Comparison of ENCODE assay signal across 20 mouse cellular contexts in the genomic region with DNA sequence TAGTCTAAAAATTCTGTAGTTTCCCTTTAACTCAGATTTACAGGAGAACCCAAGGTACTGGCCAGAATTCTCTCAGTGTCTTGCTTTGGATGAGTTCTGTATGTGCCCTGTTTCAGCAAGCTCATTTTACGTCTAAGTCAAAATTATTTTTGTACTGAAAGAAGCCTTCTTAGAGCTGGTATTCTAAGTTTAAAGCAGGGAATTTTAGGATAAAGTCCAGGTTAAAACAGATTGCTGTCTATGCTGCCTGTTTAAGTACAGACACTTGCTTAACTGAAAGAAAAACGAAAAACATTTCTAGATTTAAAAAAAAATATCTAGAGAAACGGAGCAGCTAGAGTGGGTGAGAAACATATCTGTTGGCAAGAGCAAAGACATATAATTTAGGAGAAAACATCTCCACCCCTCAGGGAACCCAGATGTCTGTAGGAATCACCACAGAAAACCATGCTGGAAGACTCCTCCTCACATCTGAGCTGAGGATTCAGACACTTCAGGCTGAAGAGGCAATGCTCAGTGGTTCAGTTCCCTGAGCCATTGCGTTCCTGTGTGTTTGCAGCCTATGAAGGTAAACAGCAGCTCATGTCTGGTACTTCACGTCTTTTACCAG.
DNase-seq lines count a peak whose midpoint lies in the region; TF ChIP-seq lines count a peak whose summit lies in the region.
"Had no signal": no experiment of that assay in that cellular context is flagged by ENCODE, and none has a peak within 500 bp of the region (broad histone marks: within the 10 kb centered on the region; RNA-seq: fewer than 3 reads in every experiment).

No protein-coding gene starts in this region.

- 79% methylated on average over 5 of the region's 5 CpGs for WGBS in limb, embryonic 10.5 days

- H3K27me3 ChIP-seq in limb, embryonic 10.5 days (ENCODE audit: low read depth, poor library complexity, severe bottlenecking): no peaks in the 10 kb centered on the region
- H3K27me3 ChIP-seq: embryonic facial prominence, embryonic 13.5 days; hindbrain, embryonic 15.5 days; intestine, embryonic 15.5 days; liver, embryonic 12.5 days had no signal

- intact Hi-C loops in left cerebral cortex, postnatal 14 days (cut with DNase I): no loop called here

- H3K27ac ChIP-seq in layer of hippocampus, adult 2 months: no peak overlapping the region
- no peak overlapping the region for H3K27ac ChIP-seq in limb, embryonic 10.5 days
- H3K27ac ChIP-seq: embryonic facial prominence, embryonic 13.5 days; hindbrain, embryonic 15.5 days; intestine, embryonic 15.5 days; liver, embryonic 12.5 days; macrophage had no signal

- peak; percentile 18 to 42 for DNase-seq in layer of hippocampus, adult 2 months (ENCODE audit: low spot score in 2 of 2)
- DNase-seq in layer of hippocampus, adult 11-12 months (ENCODE audit: low spot score): no peak
- peak; percentile 65 to 66 for DNase-seq in frontal cortex, adult 2 months (ENCODE audit: extremely low spot score in 1 of 2, low spot score in 1 of 2)
- peak; percentile 31 to 47 for DNase-seq in left cerebral cortex, postnatal 14 days (ENCODE audit: low spot score in 2 of 2)
- peak; percentile 13 for DNase-seq in right cerebral cortex, postnatal 25 days
- no peak for DNase-seq in embryo, embryonic 11 days
- DNase-seq in limb, embryonic 10.5 days (ENCODE audit: low spot score): no peak
- no peak for DNase-seq in urinary bladder, postnatal 10 days (ENCODE audit: low spot score)
- DNase-seq: adrenal gland, postnatal 10 days; cerebellum, postnatal 10 days; gastrocnemius, postnatal 14 days; heart, adult 18-20 months; heart, postnatal 36 days; lung, embryonic 14.5 days; thymus, postnatal 25 days had no signal

- no peaks in the 10 kb centered on the region for H3K36me3 ChIP-seq in limb, embryonic 10.5 days
- H3K36me3 ChIP-seq: embryonic facial prominence, embryonic 13.5 days; hindbrain, embryonic 15.5 days; intestine, embryonic 15.5 days; liver, embryonic 12.5 days had no signal

- H3K4me3 ChIP-seq in layer of hippocampus, adult 2 months: no peak overlapping the region
- H3K4me3 ChIP-seq in limb, embryonic 10.5 days: no peak overlapping the region
- H3K4me3 ChIP-seq: embryonic facial prominence, embryonic 13.5 days; hindbrain, embryonic 15.5 days; intestine, embryonic 15.5 days; liver, embryonic 12.5 days had no signal

- H3K9me3 ChIP-seq in limb, embryonic 10.5 days (replicated peaks): no peaks in the 10 kb centered on the region
- H3K9me3 ChIP-seq: embryonic facial prominence, embryonic 13.5 days; hindbrain, embryonic 15.5 days; intestine, embryonic 15.5 days; liver, embryonic 12.5 days had no signal

- no peaks in the 10 kb centered on the region for H3K4me1 ChIP-seq in limb, embryonic 10.5 days
- H3K4me1 ChIP-seq: embryonic facial prominence, embryonic 13.5 days; hindbrain, embryonic 15.5 days; intestine, embryonic 15.5 days; liver, embryonic 12.5 days had no signal

- no peak for TF ChIP-seq CTCF in layer of hippocampus, adult 2 months (conservative IDR thresholded peaks at IDR 0.05)

Comparison
In these comparisons a context has a peak if more than half of its experiments do, and no peak if none do; other contexts are left out.
1. DNase-seq: peak in layer of hippocampus, adult 2 months (2 of 2), frontal cortex, adult 2 months (2 of 2), left cerebral cortex, postnatal 14 days (2 of 2) and right cerebral cortex, postnatal 25 days (single experiment); none in layer of hippocampus, adult 11-12 months (single experiment), embryo, embryonic 11 days (single experiment), limb, embryonic 10.5 days (single experiment) and urinary bladder, postnatal 10 days (single experiment).